Mouse (Mus musculus): ENCODE results near the gene Col23a1. TPM values are rescaled to one million over a fixed set of nuclear protein-coding genes. Genes with fewer than 3 reads are reported as not detected.

Gene Col23a1
- polyA plus RNA-seq, 1 experiment = 7.1 TPM

DNA sequence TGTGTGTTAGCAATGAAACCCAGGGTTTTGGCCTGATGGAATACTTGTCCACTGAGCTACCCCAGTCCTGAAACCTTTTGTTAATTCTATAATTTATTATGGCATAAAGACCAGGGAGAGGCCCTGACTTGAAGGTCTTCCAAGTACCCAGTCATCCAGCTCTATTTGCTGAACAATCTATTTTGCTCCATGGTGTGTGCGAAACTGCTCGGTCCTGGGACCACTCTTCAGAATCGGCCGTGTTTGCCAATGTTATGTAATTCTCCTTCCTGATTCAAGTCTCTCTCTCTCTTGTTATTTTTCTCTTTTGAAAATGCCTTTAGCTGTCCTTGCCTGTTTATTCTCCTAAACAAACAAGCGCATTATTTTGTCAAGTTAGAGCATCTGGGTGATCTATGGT lies 108.4 kb downstream of the Col23a1 start:
- no peak for TF ChIP-seq CTCF (IDR thresholded peaks at IDR 0.05; ENCODE audit: borderline replicate concordance, insufficient read depth, low read length)
- no peak for TF ChIP-seq POLR2A (IDR thresholded peaks at IDR 0.05; ENCODE audit: low read depth, low read length)
- H3K4me3 ChIP-seq (ENCODE audit: insufficient read depth, low read length) = no peak overlapping the region
- H3K27ac ChIP-seq (ENCODE audit: insufficient read depth, low read length) = no peak overlapping the region
- no peaks in the 10 kb centered on the region for H3K4me1 ChIP-seq (ENCODE audit: control insufficient read depth, insufficient read depth, low read length)

GRCm38 (mm10) chr11:51400356-51400755 lies 110.6 kb downstream of the Col23a1 start:
- H3K27ac ChIP-seq (ENCODE audit: insufficient read depth, low read length) = no peak overlapping the region
- no peak overlapping the region for H3K4me3 ChIP-seq (ENCODE audit: insufficient read depth, low read length)
- H3K4me1 ChIP-seq (ENCODE audit: control insufficient read depth, insufficient read depth, low read length) = no peaks in the 10 kb centered on the region
- TF ChIP-seq CTCF (IDR thresholded peaks at IDR 0.05; ENCODE audit: borderline replicate concordance, insufficient read depth, low read length) (no peak), POLR2A (IDR thresholded peaks at IDR 0.05; ENCODE audit: low read depth, low read length) (no peak)

GRCm38 (mm10) chr11:51401481-51402128 lies 111.9 kb downstream of the Col23a1 start:
- no peak overlapping the region for H3K27ac ChIP-seq (ENCODE audit: insufficient read depth, low read length)

DNA sequence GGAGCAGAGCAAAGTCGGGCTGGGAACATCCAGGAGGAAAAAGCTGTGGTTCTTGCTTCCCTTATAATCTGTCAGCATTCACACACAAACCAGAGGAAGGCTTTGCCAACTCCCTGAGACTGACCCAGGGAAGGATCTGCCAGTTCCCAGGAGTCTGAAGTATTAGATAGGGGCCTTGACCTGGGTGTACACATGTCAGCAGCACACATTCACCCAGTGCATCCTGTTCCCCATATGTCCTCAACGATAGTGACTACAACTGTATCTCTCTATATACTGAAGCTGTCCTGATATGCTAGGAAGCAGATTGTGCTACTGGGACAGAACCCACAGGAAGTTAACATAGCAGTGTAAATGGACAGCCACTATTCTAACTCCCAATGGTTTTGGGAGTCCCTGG lies 114.2 kb downstream of the Col23a1 start:
- no peak overlapping the region for H3K4me3 ChIP-seq (ENCODE audit: insufficient read depth, low read length)
- H3K4me1 ChIP-seq (ENCODE audit: control insufficient read depth, insufficient read depth, low read length) = no peaks in the 10 kb centered on the region
- TF ChIP-seq POLR2A (IDR thresholded peaks at IDR 0.05; ENCODE audit: low read depth, low read length) (no peak), CTCF (IDR thresholded peaks at IDR 0.05; ENCODE audit: borderline replicate concordance, insufficient read depth, low read length) (no peak)
- H3K27ac ChIP-seq (ENCODE audit: insufficient read depth, low read length) = no peak overlapping the region

More at GRCm38 (mm10) chr11:51401481-51402128, 111.9 kb downstream of the Col23a1 start:
- no peaks in the 10 kb centered on the region for H3K4me1 ChIP-seq (ENCODE audit: control insufficient read depth, insufficient read depth, low read length)
- H3K4me3 ChIP-seq (ENCODE audit: insufficient read depth, low read length) = no peak overlapping the region
- TF ChIP-seq CTCF (IDR thresholded peaks at IDR 0.05; ENCODE audit: borderline replicate concordance, insufficient read depth, low read length) (no peak), POLR2A (IDR thresholded peaks at IDR 0.05; ENCODE audit: low read depth, low read length) (no peak)

GRCm38 (mm10) chr11:51404865-51405440 lies 115.2 kb downstream of the Col23a1 start:
- Histone ChIP-seq H3K27ac (ENCODE audit: insufficient read depth, low read length) (no peak overlapping the region), H3K4me3 (ENCODE audit: insufficient read depth, low read length) (no peak overlapping the region), H3K4me1 (ENCODE audit: control insufficient read depth, insufficient read depth, low read length) (no peaks in the 10 kb centered on the region)
- no peak for TF ChIP-seq POLR2A (IDR thresholded peaks at IDR 0.05; ENCODE audit: low read depth, low read length)
- no peak for TF ChIP-seq CTCF (IDR thresholded peaks at IDR 0.05; ENCODE audit: borderline replicate concordance, insufficient read depth, low read length)

DNA sequence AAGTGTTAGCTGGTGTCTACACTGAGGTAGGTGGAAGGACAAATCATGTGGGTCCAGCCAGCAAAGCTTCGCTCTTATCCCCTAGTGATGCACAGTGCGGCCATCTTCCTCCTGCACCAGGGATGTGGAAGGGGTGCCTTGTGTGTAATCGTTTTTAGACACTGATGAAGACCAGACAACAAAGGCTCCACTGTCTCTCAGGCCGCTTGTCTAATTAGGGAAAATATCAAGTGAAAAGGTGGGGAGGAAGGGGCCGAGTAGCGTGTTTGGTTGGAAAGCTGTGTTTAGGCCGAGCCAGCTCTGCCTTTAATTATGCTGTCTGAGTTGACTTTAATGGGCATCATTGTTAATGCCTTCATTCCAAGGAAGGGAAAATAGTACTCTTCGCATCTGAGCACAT lies 116.8 kb downstream of the Col23a1 start:
- no peak overlapping the region for H3K4me3 ChIP-seq (ENCODE audit: insufficient read depth, low read length)
- TF ChIP-seq CTCF (IDR thresholded peaks at IDR 0.05; ENCODE audit: borderline replicate concordance, insufficient read depth, low read length) (no peak), POLR2A (IDR thresholded peaks at IDR 0.05; ENCODE audit: low read depth, low read length) (no peak)
- no peak overlapping the region for H3K27ac ChIP-seq (ENCODE audit: insufficient read depth, low read length)
- no peaks in the 10 kb centered on the region for H3K4me1 ChIP-seq (ENCODE audit: control insufficient read depth, insufficient read depth, low read length)

DNA sequence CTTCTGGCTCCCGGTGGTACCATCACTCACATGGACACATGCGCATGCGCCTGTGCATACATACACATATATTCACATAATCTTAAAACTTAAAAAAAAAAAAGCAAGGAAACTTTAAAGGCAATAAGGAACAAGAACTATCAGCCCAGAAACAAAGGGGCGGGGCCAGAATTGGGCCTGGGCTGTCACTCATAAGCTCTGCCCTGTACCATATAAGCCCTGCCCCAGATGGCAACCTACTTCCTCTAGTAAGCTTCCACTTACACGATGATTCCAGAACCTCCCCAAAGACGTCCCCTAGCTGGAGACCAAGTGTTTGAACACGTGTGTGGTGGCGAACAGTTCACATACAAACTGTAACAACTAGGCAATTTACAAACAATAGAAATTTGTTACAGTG lies 117.6 kb downstream of the Col23a1 start:
- no peak overlapping the region for H3K4me3 ChIP-seq (ENCODE audit: insufficient read depth, low read length)
- no peaks in the 10 kb centered on the region for H3K4me1 ChIP-seq (ENCODE audit: control insufficient read depth, insufficient read depth, low read length)
- H3K27ac ChIP-seq (ENCODE audit: insufficient read depth, low read length) = no peak overlapping the region
- TF ChIP-seq CTCF (IDR thresholded peaks at IDR 0.05; ENCODE audit: borderline replicate concordance, insufficient read depth, low read length) (no peak), POLR2A (IDR thresholded peaks at IDR 0.05; ENCODE audit: low read depth, low read length) (no peak)

DNA sequence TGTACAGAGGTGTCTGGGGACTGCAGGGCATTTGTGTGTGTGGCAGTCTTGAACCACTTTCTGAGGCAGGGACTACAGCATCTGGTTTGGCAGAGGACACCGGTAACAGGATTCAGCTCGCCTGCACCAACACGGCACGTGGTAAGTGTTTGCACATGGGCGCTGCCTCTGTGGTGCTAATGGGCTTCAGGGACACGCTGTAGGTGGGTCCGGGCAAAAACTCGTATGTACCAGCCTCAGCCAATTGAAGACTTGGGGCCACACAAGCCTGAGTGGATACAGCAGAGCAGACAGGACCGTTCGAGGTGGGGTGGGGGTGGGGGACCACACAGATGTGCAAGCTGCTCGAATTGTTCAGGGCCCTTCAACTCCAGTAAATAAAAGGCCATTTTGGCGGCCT lies 121.1 kb downstream of the Col23a1 start:
- H3K27ac ChIP-seq (ENCODE audit: insufficient read depth, low read length) = no peak overlapping the region
- no peaks in the 10 kb centered on the region for H3K4me1 ChIP-seq (ENCODE audit: control insufficient read depth, insufficient read depth, low read length)
- no peak overlapping the region for H3K4me3 ChIP-seq (ENCODE audit: insufficient read depth, low read length)

DNA sequence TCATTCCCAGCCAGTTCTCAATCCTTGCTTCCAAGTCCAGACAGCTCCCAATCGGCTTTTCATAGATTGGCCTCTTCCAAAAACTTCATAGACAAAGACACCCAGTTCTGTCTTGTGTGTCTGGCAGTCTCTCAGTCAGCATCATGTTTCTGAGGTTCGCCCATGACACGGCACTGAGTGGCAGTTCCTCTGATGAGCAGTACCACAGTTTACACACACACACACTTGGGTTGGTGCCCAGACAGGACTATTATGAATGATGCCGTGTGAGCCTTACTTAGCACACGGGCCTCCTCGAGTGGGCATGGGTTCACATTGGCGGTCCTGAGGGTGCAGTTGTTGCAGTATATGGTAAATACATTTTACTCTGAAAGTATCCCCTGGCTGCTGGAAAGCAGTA lies 124.8 kb downstream of the Col23a1 start:
- H3K4me1 ChIP-seq (ENCODE audit: control insufficient read depth, insufficient read depth, low read length) = no peaks in the 10 kb centered on the region
- no peak overlapping the region for H3K4me3 ChIP-seq (ENCODE audit: insufficient read depth, low read length)
- TF ChIP-seq CTCF (IDR thresholded peaks at IDR 0.05; ENCODE audit: borderline replicate concordance, insufficient read depth, low read length) = no peak
- no peak for TF ChIP-seq POLR2A (IDR thresholded peaks at IDR 0.05; ENCODE audit: low read depth, low read length)
- no peak overlapping the region for H3K27ac ChIP-seq (ENCODE audit: insufficient read depth, low read length)

More for the DNA sequence above, 121.1 kb downstream of the Col23a1 start:
- TF ChIP-seq CTCF (IDR thresholded peaks at IDR 0.05; ENCODE audit: borderline replicate concordance, insufficient read depth, low read length) (no peak), POLR2A (IDR thresholded peaks at IDR 0.05; ENCODE audit: low read depth, low read length) (no peak)

DNA sequence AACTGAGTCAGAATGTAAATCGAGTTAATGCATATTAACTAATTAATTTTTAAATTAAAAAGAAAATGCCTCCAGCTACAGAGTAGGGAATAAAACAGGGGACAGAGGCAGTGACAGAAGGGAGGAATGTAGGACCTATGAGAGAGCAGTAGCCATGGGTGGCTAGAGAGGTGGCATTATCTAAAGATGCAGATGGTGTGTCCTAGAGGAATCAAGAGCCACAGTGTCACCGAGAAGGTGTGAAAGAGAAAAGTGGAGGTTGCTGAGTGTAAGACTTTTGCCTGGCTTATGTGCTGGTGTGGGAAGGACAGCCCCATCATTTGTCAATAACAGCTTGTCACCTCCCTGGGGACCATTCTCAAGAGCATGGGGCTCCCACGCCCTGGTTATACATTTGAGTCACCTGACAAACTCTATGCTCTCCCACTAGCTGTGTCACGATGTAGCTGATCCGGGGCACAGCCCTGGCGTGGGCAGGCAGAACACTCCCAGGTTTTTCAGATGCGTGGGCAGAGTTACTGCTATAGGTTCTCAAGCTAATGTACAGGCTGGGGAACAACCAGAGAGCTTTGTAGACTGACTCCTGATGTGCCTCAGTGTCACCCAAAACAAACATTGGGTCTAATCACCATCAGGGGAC lies 125.4 kb downstream of the Col23a1 start:
- Histone ChIP-seq H3K27ac (ENCODE audit: insufficient read depth, low read length) (no peak overlapping the region), H3K4me1 (ENCODE audit: control insufficient read depth, insufficient read depth, low read length) (no peaks in the 10 kb centered on the region), H3K4me3 (ENCODE audit: insufficient read depth, low read length) (no peak overlapping the region)
- no peak for TF ChIP-seq CTCF (IDR thresholded peaks at IDR 0.05; ENCODE audit: borderline replicate concordance, insufficient read depth, low read length)
- TF ChIP-seq POLR2A (IDR thresholded peaks at IDR 0.05; ENCODE audit: low read depth, low read length) = no peak

All from embryonic fibroblast, embryonic 13.5 days (primary cell).